Mouse (Mus musculus) small intestine, adult 2 months (tissue): ENCODE results near the gene Ccdc127. TPM values are rescaled to one million over a fixed set of nuclear protein-coding genes. Genes with fewer than 3 reads are reported as not detected.

Experiments
- H3K27ac ChIP-seq: fragments of 200-500 bp; 2 replicates; pipeline ENCODE4 v1.5.1; 2012; ENCODE audit warnings: low read depth, low read length, control low read depth, inconsistent platforms; ENCODE audit not compliant: insufficient read depth
- H3K27me3 ChIP-seq: fragments of 200-500 bp; 2 replicates; pipeline ENCODE4 v1.6.1; 2012; ENCODE audit warnings: mild to moderate bottlenecking, moderate library complexity, low read length, inconsistent platforms; ENCODE audit not compliant: control insufficient read depth, insufficient read depth
- H3K36me3 ChIP-seq: fragments of 200-500 bp; 2 replicates; pipeline ENCODE4 v1.6.1; 2012; ENCODE audit warnings: mild to moderate bottlenecking, low read length, control low read depth, inconsistent platforms; ENCODE audit not compliant: control insufficient read depth, insufficient read depth
- H3K4me1 ChIP-seq: fragments of 200-500 bp; 2 replicates; pipeline ENCODE4 v1.6.1; 2012; ENCODE audit warnings: low read length, inconsistent platforms, mixed read lengths; ENCODE audit not compliant: control insufficient read depth, insufficient read depth, insufficient read length
- H3K4me3 ChIP-seq: fragments of 200-500 bp; 2 replicates; pipeline ENCODE4 v1.5.1; 2012; ENCODE audit warnings: low read depth, mild to moderate bottlenecking, control low read depth, inconsistent platforms, low read length, moderate library complexity
- CTCF ChIP-seq: fragments of 200-500 bp; IDR thresholded peaks from 2 replicates; pipeline ENCODE4 v1.5.1; 2012; ENCODE audit warnings: low read depth, mild to moderate bottlenecking, control low read depth, inconsistent platforms, low read length, moderate library complexity, mixed read lengths; ENCODE audit not compliant: insufficient replicate concordance, insufficient read length; ENCODE audit errors: extremely low read depth
- POLR2A ChIP-seq: fragments of 200-500 bp; IDR thresholded peaks from 2 replicates; pipeline ENCODE4 v1.6.1; 2012; ENCODE audit warnings: low read depth, mild to moderate bottlenecking, control low read depth, inconsistent platforms, low read length, moderate library complexity
- WGBS: fragments of 180-500 bp; shearing (Covaris S2); methylation state at CpG from one replicate; pipeline ENCODE4 v1.1.7; 2018; 5-methylcytosine and 5-hydroxymethylcytosine counted together
- polyA plus RNA-seq: library from polyadenylated mRNA; depleted of rRNA; stranded (reverse); fragments of >200 nt; gene quantifications from 2 replicates; pipeline ENCODE4 v1.2.3, GENCODE M21; 2012; rRNA removed

Gene Ccdc127
- polyA plus RNA-seq: 0.36 and 0.74 TPM in 2 replicates

GRCm38 (mm10) chr13:74349566-74350434 is at the start of gene Ccdc127, which contains the start of gene Sdha:
TSS of gene Ccdc127 (plus strand) at chr13:74350309.
TSS of gene Sdha (minus strand) at chr13:74350280.
- H3K27ac ChIP-seq: peak within 1 kb of the TSS; percentile 96
- H3K4me1 ChIP-seq: no peaks in the 10 kb centered on the region
- H3K36me3 ChIP-seq: peaks cover 11% of the 10 kb centered on the region
- no peaks in the 10 kb centered on the region for H3K27me3 ChIP-seq
- under 1% methylated on average over 57 of the region's 57 CpGs for WGBS
- peak; percentile 84 for TF ChIP-seq POLR2A
- no peak for TF ChIP-seq CTCF
- H3K4me3 ChIP-seq: peak within 1 kb of the TSS; percentile 89

GRCm38 (mm10) chr13:74300925-74301606 is 49.0 kb upstream of the Ccdc127 start:
- Histone ChIP-seq H3K27ac (peak overlapping the region; percentile 80), H3K36me3 (peaks cover 29% of the 10 kb centered on the region), H3K4me1 (peaks cover 7% of the 10 kb centered on the region; the same call in 1 of the 2 replicates), H3K4me3 (peak overlapping the region; percentile 2; the same call in 1 of the 2 replicates), H3K27me3 (no peaks in the 10 kb centered on the region)
- 23% methylated on average over 4 of the region's 4 CpGs for WGBS
- TF ChIP-seq POLR2A (no peak), CTCF (peak; percentile 90; the same call in 1 of the 2 replicates)

GRCm38 (mm10) chr13:74301607-74301984 is 48.5 kb upstream of the Ccdc127 start:
- 0 out of 2 replicates have a peak, but pooled peaks have one; percentile 17 for TF ChIP-seq POLR2A
- no peak for TF ChIP-seq CTCF
- H3K27me3 ChIP-seq: no peaks in the 10 kb centered on the region
- peaks cover 7% of the 10 kb centered on the region; the same call in 1 of the 2 replicates for H3K4me1 ChIP-seq
- H3K4me3 ChIP-seq: peak overlapping the region; percentile 2; the same call in 1 of the 2 replicates
- 30% methylated on average over 6 of the region's 6 CpGs for WGBS
- H3K36me3 ChIP-seq: peaks cover 34% of the 10 kb centered on the region
- H3K27ac ChIP-seq: peak overlapping the region; percentile 82

GRCm38 (mm10) chr13:74302050-74303037 is 47.8 kb upstream of the Ccdc127 start:
- 61% methylated on average over 10 of the region's 10 CpGs for WGBS
- Histone ChIP-seq H3K4me3 (no peak overlapping the region), H3K4me1 (peaks cover 7% of the 10 kb centered on the region; the same call in 1 of the 2 replicates), H3K27me3 (no peaks in the 10 kb centered on the region), H3K27ac (peak overlapping the region; percentile 82), H3K36me3 (peaks cover 40% of the 10 kb centered on the region)
- peak; percentile 37; the same call in 1 of the 2 replicates for TF ChIP-seq CTCF
- no peak for TF ChIP-seq POLR2A

- Histone ChIP-seq H3K4me1 (peaks cover 7% of the 10 kb centered on the region; the same call in 1 of the 2 replicates), H3K4me3 (no peak overlapping the region), H3K36me3 (peaks cover 61% of the 10 kb centered on the region), H3K27me3 (no peaks in the 10 kb centered on the region), H3K27ac (no peak overlapping the region)
- 90% methylated on average over 6 of the region's 6 CpGs for WGBS
- TF ChIP-seq CTCF: no peak
- TF ChIP-seq POLR2A: no peak
Observed at GRCm38 (mm10) chr13:74305380-74305779, 44.7 kb upstream of the Ccdc127 start.

GRCm38 (mm10) chr13:74305780-74306179 is 44.3 kb upstream of the Ccdc127 start:
- WGBS: 96% methylated on average over 1 of the region's 1 CpGs
- Histone ChIP-seq H3K27ac (no peak overlapping the region), H3K36me3 (peaks cover 65% of the 10 kb centered on the region), H3K4me3 (no peak overlapping the region), H3K4me1 (peaks cover 7% of the 10 kb centered on the region; the same call in 1 of the 2 replicates), H3K27me3 (no peaks in the 10 kb centered on the region)
- no peak for TF ChIP-seq POLR2A
- no peak for TF ChIP-seq CTCF
